Mouse (Mus musculus): ENCODE measurements around the gene Park7.

Gene Park7

DNA sequence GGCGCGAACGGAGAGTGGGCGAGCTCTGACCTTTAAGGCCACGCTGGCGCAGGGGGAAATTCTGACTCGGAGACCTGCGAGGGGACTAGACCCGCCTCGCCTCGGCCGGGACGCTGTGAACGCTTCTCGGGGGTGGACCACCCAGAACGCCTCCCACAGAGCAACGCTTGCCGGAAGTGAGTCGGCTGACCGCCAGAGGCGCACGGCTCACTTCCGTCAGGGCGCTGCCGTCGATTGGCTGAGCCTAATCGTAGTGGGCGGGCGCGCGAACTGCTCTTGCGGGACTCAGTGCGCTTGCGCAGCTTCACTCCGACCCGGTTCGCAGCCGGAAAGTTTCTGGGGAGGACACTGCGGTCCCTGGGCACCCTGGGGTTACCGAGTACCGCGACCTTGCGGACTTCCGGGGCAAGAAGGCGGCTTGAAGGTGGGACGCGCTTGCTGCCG is at the start of gene Park7, which contains the start of gene Tnfrsf9:
Gene Park7, minus strand, starts transcription at position 148 of the 444 bp plus-strand sequence.
Gene Tnfrsf9, plus strand, starts transcription at position 273 of the 444 bp plus-strand sequence.
- peak; percentile 93 to 95 for DNase-seq (ENCODE audit: low spot score in 2 of 2)

GRCm38 (mm10) chr4:150963711-150964110 is 49.5 kb upstream of the Park7 start:
- no peak for DNase-seq (ENCODE audit: low spot score in 2 of 2)

- no peak for DNase-seq (ENCODE audit: low spot score in 2 of 2)
Measured at GRCm38 (mm10) chr4:150962231-150962630, 48.0 kb upstream of the Park7 start.

DNA sequence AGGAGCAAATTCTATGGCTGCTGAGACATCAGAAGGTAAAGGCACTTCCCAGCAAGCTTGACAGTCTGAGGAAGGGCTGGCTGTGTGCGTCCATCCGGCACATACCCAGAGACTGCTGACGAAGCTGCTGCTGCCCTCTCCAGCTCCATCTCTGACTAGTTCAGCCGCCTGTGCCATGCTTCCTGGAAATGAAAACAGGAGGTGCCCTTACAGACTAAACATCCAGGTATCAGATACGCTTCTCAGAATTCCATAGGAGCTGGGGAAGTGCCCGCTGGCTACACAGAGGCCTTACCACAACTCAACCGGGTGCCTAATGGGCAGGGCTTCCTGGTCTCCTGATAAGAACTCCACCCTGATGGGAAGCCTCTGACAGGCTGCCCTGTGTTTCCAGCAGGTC is 44.3 kb upstream of the Park7 start:
- no peak for DNase-seq (ENCODE audit: low spot score in 2 of 2)

DNA sequence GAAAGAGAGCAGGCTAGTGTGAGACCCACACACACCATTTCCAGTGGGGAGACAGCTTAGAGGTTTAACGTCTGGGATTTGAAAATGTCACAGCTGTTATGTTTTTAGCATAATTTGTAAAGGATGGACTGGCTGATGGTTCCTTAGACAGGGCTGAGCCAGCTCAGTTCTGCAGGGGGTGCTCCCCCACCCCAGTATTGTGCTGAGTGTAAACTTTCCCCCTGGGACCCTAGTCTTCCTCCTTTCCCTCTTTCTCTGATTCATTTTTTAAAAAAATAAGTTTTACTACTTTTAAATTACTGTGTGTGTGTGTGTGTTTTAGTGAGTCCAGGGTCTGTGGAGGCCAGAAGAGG is 42.8 kb upstream of the Park7 start:
- DNase-seq (ENCODE audit: low spot score in 2 of 2), result no peak

DNA sequence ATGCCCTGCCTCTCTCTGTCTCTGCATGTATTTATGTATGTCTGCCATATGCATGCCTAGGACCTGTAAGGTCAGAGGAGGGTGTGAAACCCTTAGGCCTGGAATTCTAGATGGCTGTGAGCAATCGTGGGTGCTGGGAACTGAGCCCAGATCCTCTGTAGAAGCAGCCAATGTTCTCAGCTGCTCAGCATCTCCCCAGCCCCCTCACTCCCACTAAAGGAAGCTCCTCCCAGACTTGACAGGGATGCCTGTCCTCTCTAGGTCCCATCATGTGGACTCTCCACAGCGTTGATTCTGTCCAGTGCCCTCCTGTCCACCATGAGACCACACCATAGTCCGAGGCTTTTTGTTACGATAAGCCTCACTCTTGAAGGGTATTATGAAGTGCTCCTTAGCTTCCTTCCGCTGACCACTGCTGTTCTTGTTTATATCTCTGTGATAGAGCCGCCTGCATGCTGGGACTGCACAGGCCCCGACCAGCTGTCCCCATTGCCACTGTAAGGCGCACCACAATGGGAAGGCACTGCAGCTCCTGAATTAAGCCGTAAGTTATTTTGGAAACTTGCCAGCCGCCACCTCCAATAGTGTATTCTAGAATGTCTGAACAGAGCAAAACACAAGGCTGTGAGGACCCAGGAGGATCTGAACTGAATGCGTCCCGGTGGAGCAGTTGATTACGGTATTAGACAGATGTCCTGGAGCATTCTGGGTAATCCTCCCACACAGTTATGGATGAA is 42.3 kb upstream of the Park7 start:
- DNase-seq (ENCODE audit: low spot score in 2 of 2), result no peak

- DNase-seq (ENCODE audit: low spot score in 2 of 2), result no peak
Measured at GRCm38 (mm10) chr4:150950972-150951371, 36.7 kb upstream of the Park7 start.

DNA sequence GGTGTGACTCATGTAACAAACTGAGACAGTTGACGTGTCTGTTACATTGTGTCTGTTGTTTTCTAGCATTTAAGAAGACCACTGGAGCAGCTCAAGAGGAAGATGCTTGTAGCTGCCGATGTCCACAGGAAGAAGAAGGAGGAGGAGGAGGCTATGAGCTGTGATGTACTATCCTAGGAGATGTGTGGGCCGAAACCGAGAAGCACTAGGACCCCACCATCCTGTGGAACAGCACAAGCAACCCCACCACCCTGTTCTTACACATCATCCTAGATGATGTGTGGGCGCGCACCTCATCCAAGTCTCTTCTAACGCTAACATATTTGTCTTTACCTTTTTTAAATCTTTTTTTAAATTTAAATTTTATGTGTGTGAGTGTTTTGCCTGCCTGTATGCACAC is 30.5 kb upstream of the Park7 start:
- no peak for DNase-seq (ENCODE audit: low spot score in 2 of 2)

DNA sequence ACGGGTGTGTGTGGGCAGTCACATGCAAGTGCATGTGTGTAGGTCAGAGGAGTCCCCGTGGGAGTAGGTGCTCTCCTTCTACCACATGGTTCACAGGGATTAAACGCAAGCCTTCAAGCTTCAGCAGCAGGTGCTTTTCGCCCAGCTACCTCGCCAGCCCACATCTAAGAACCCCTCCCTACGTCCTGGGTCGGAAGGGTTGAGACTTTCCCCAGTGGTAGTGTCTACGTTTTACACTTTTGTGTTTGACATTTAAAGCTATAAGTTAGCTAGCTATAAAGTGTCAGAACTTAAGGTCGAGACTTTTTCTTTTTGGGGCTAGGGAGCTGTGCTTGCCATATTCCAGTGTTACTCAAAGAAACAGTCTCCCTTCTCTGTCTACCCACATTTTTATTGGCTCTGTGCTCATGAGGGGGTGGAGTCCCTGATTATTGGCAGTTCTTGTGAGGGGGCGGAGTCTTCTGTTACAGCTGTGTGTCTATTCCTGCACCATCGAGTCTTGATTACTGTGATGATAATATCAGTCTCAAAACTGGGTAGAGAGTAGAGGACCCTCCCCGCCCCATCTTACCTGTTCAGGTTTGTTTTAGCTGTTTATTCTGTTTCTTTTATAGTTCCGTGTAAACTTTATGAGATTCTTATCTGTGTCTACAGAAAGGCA is 25.9 kb upstream of the Park7 start:
- no peak for DNase-seq (ENCODE audit: low spot score in 2 of 2)

DNA sequence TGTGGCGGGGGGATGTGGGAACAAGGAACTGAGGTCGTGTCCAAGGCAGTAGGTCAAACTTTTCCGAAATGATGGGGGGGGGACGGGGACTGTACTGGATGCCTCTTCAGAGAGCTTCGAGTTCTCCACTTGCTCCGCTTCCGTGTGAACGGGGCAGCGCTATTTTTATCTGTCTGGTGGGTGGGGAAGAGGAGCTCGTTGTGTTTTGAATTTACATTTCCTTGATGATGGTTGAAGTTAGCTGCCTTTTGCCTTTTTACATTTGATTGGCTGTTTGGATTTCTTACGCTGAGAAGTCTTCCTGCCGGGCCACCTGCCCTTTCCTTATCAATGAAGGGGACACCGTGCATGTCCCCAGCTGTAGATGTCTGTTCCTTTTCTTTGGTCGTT is 23.8 kb upstream of the Park7 start:
- DNase-seq (ENCODE audit: low spot score in 2 of 2), result no peak

DNA sequence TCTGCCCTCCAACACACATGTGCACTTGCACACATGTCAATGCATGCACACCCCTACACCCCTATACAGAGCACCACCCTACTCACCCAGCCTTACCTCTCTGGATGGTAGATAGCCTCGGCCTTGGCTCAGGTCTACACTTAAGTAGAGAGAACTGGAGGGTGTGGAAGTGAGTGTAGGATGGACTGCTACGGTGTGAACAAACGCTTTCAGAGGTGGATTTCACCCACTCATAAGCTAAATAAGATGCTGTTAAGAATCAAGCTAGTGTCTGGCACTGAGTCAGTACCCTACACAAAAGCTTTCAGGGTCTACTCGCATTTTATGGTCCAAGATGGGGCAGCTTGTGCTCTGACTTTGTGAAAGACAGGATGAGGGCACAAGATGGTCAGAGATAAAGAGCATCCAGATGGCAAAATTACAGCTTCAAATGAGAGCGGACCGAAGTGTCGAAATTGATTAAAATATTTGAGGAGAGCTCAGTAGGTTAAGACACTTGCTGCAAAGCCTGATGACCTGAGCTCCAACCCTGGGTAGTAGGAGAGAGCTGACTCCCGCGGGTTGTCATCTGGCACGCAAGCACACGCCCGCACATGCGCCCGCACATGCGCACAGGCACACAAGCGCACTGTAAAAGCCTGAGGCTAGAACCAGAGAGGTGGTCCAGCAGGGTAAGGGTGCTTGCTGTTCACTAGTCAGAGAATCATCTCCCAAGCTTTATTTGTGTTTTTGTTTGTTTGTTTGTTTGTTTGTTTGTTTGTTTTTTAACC is 23.2 kb upstream of the Park7 start:
- DNase-seq (ENCODE audit: low spot score in 2 of 2), result peak in 1 of 2 experiments; percentile 30

- no peak for DNase-seq (ENCODE audit: low spot score in 2 of 2)
Measured at GRCm38 (mm10) chr4:150933503-150933902, 19.3 kb upstream of the Park7 start.

- no peak for DNase-seq (ENCODE audit: low spot score in 2 of 2)
Measured at GRCm38 (mm10) chr4:150927789-150928188, 13.6 kb upstream of the Park7 start.

GRCm38 (mm10) chr4:150926924-150927705 is 12.9 kb upstream of the Park7 start:
- no peak for DNase-seq (ENCODE audit: low spot score in 2 of 2)

GRCm38 (mm10) chr4:150925923-150926322 is 11.7 kb upstream of the Park7 start:
- no peak for DNase-seq (ENCODE audit: low spot score in 2 of 2)

DNA sequence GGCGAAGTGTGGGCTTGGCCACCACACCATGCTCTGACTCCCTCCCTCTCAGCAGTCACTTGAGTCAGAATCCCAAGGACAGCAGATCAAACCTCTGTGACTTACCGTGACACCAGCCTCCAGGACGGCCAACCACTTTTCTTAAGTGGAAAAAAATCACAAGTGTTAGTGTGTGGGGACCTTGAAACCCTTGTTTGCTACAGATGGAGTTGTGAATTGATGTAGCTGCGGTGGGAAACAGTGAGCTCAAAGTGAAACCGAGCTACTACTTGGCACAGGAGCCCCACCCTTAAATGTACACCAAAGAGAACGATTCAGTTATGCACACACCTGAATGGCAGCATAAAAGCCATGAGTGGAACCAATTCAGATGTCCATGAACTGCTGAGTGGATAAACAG is 10.7 kb upstream of the Park7 start:
- DNase-seq (ENCODE audit: low spot score in 2 of 2), result no peak

GRCm38 (mm10) chr4:150924308-150924707 is 10.1 kb upstream of the Park7 start:
- DNase-seq (ENCODE audit: low spot score in 2 of 2), result no peak

- no peak for DNase-seq (ENCODE audit: low spot score in 2 of 2)
Measured at GRCm38 (mm10) chr4:150921206-150921605, 7.0 kb upstream of the Park7 start.

DNA sequence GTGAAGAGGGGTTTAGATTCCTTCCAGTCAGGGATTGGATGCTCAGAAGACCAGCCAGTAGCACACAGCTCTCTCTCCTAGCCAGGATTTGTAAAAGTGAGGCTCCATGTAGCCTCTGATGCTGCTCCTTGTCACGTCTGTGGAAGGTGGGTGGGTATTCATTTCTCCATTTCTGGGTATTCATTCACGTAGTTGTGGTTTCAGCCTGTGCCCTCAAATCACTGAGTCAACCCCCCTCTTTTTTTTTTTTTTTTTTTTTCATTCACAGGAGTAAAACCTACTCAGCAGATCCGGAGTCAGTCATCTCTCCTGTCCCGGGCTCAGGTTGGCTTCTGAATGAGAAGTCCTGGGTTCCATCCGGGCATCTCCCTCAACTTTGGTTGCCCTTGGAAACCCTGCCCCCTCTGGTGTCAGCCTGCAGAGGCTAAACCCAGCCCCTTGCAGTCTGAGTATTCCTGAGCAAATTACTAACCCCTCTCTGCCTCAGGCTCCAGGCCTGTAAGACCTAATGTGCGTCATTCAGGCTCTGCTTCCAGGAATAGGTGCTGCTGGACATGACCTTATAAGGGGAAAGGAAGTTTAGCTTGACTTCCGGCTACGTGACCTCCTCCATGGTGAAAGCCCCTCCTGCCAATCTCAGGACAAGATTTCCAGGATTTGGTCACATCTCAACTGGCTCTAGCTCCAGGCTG is 3.2 kb upstream of the Park7 start:
- no peak for DNase-seq (ENCODE audit: low spot score in 2 of 2)

DNA sequence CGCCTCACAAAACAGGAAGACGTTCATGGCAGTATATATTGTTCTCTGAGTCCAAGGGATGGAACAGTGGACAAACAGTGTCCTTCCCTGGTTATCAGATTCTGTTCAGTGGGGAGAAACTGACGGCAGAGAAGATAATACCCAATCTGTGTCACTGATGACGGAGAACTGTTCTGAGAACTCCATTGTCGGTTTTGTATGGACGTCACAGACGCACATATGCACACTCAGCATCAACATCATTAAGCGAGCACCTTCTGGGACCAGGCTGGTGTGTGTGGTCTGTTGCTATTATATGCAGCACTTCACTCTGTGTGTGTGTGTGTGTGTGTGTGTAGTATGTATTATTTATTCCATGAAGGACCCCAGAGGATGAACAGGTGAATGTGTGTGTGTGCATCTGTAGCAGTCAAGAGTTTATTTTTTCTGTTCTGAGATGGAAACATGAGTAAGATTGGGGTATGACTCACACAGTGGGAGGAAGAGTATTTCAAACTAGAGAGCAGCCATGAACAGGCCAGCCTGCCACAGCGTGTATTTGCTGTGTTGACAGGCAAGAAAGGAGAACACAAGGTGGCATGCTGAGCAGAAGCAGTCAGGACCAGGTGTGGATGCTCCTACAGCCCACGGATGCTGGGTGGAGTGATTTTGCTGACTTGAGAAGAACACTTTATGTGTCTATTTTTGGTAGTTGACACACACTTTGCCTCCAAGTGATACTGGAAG is 1.1 kb upstream of the Park7 start:
- no peak for DNase-seq (ENCODE audit: low spot score in 2 of 2)

GRCm38 (mm10) chr4:150913743-150914142 is 494 bp downstream of the Park7 start:
- no peak for DNase-seq (ENCODE audit: low spot score in 2 of 2)
